Mouse (Mus musculus): ENCODE data around the gene Ncf2. TPM values are rescaled to one million over a fixed set of nuclear protein-coding genes. Genes with fewer than 3 reads are reported as not detected.

Ncf2 gene
- polyA plus RNA-seq, 1 experiment from 2014 or later, result 3.6 TPM

GRCm38 (mm10) chr1:152820911-152821695 lies 21.1 kb downstream of the Ncf2 start:
- no peak overlapping the region for H3K9ac ChIP-seq
- WGBS, result 84% methylated on average over 7 of the region's 7 CpGs
- 0 out of 2 replicates have a peak, but pooled peaks cover 3% of the 10 kb centered on the region for H3K9me3 ChIP-seq
- H3K36me3 ChIP-seq, result no peaks in the 10 kb centered on the region
- H3K4me1 ChIP-seq, result peaks cover 10% of the 10 kb centered on the region
- ATAC-seq (ENCODE audit: insufficient number of reproducible peaks, insufficient read depth, low FRiP score, low TSS enrichment, low read depth), result no peak
- no peak overlapping the region for H3K4me2 ChIP-seq
- H3K27ac ChIP-seq, result no peak overlapping the region
- H3K27me3 ChIP-seq, result no peaks in the 10 kb centered on the region
- no peak overlapping the region for H3K4me3 ChIP-seq

DNA sequence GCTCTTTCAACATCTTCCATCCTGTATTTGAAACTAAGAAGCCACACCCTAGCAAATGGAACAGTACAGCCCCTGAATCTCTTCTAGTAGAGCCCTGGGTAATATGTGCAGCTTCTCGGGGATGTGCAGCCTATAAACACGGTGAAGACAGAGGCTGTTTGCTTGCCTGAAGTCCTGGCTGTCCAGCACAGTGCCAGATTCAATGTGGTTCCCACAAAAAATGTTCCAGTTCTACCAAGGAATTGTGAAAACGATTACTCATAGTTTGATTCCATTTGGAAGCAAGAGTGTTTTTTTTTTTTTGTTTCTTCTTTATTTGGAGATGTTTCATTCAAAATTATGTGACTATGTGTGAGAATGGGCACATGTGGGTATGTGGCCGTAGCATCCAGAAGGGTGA lies 21.8 kb downstream of the Ncf2 start:
- Histone ChIP-seq H3K36me3 (no peaks in the 10 kb centered on the region), H3K9ac (no peak overlapping the region), H3K4me1 (peaks cover 10% of the 10 kb centered on the region), H3K27me3 (no peaks in the 10 kb centered on the region), H3K4me3 (no peak overlapping the region), H3K9me3 (0 out of 2 replicates have a peak, but pooled peaks cover 3% of the 10 kb centered on the region), H3K4me2 (no peak overlapping the region), H3K27ac (no peak overlapping the region)
- ATAC-seq (ENCODE audit: insufficient number of reproducible peaks, insufficient read depth, low FRiP score, low TSS enrichment, low read depth), result no peak
- WGBS, result 84% methylated on average over 4 of the region's 4 CpGs

GRCm38 (mm10) chr1:152824206-152824605 lies 24.2 kb downstream of the Ncf2 start:
- Histone ChIP-seq H3K4me1 (peaks cover 11% of the 10 kb centered on the region), H3K36me3 (no peaks in the 10 kb centered on the region), H3K4me3 (no peak overlapping the region), H3K27me3 (no peaks in the 10 kb centered on the region), H3K4me2 (no peak overlapping the region), H3K9me3 (0 out of 2 replicates have a peak, but pooled peaks cover 3% of the 10 kb centered on the region), H3K27ac (no peak overlapping the region), H3K9ac (no peak overlapping the region)
- WGBS, result 68% methylated on average over 9 of the region's 9 CpGs
- no peak for ATAC-seq (ENCODE audit: insufficient number of reproducible peaks, insufficient read depth, low FRiP score, low TSS enrichment, low read depth)

- peaks cover 12% of the 10 kb centered on the region for H3K4me1 ChIP-seq
- no peaks in the 10 kb centered on the region for H3K27me3 ChIP-seq
- H3K9me3 ChIP-seq, result 0 out of 2 replicates have a peak, but pooled peaks cover 3% of the 10 kb centered on the region
- H3K36me3 ChIP-seq, result no peaks in the 10 kb centered on the region
- 76% methylated on average over 5 of the region's 5 CpGs for WGBS
- no peak overlapping the region for H3K9ac ChIP-seq
- no peak overlapping the region for H3K27ac ChIP-seq
- H3K4me2 ChIP-seq, result no peak overlapping the region
- no peak for ATAC-seq (ENCODE audit: insufficient number of reproducible peaks, insufficient read depth, low FRiP score, low TSS enrichment, low read depth)
- no peak overlapping the region for H3K4me3 ChIP-seq
Measured at GRCm38 (mm10) chr1:152826446-152826845, 26.5 kb downstream of the Ncf2 start.

DNA sequence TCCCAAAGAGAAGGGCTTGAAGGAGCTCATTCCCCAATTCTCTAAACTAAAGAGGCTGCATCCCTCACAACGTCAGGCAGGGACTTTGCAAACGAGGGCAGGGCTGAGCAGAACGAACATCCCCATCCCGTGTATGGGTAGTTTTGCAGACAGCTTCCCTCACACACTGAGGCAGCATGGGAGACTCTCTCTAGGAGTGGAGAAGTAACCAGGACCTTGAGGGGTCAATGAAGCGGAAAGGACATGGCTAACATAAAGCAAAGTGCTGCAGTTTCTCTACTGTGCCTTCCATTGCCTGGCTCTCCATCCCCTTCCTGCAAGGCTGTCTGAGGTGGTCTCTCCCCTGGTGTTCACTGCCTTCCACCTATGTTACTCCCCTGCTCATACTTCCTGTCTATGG lies 28.2 kb downstream of the Ncf2 start:
- Histone ChIP-seq H3K4me1 (peaks cover 12% of the 10 kb centered on the region), H3K4me2 (no peak overlapping the region), H3K27ac (no peak overlapping the region), H3K4me3 (no peak overlapping the region), H3K36me3 (no peaks in the 10 kb centered on the region), H3K27me3 (no peaks in the 10 kb centered on the region), H3K9me3 (no peaks in the 10 kb centered on the region), H3K9ac (no peak overlapping the region; the same call in 1 of the 2 replicates)
- no peak for ATAC-seq (ENCODE audit: insufficient number of reproducible peaks, insufficient read depth, low FRiP score, low TSS enrichment, low read depth)
- WGBS, result 78% methylated on average over 5 of the region's 5 CpGs

GRCm38 (mm10) chr1:152828637-152829355 lies 28.8 kb downstream of the Ncf2 start:
- ATAC-seq (ENCODE audit: insufficient number of reproducible peaks, insufficient read depth, low FRiP score, low TSS enrichment, low read depth), result no peak
- Histone ChIP-seq H3K4me1 (peaks cover 12% of the 10 kb centered on the region), H3K9ac (no peak overlapping the region), H3K4me3 (no peak overlapping the region), H3K4me2 (no peak overlapping the region), H3K27me3 (no peaks in the 10 kb centered on the region), H3K36me3 (no peaks in the 10 kb centered on the region), H3K9me3 (no peaks in the 10 kb centered on the region), H3K27ac (no peak overlapping the region)
- WGBS, result 60% methylated on average over 10 of the region's 10 CpGs

DNA sequence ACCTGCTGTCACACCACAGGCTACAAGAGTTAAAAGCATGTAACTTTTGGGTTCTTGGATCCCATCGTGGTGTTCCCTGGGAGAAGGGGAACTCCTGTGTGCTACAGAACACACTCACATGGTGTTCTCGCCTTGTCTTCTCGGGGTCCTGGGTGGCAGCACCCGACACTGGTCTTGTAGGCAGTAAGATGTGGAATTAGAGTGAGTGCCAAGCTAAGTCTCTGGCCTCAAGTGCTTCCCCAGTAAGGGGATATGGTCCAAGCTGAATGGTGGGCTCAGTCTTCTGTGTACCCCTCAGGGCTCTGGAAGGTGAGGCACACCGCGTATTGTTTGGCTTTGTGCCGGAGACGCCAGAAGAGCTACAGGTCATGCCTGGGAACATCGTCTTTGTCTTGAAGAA lies 30.1 kb downstream of the Ncf2 start:
- Histone ChIP-seq H3K4me1 (peaks cover 12% of the 10 kb centered on the region), H3K4me2 (no peak overlapping the region), H3K27ac (no peak overlapping the region), H3K4me3 (no peak overlapping the region), H3K36me3 (no peaks in the 10 kb centered on the region), H3K27me3 (no peaks in the 10 kb centered on the region), H3K9ac (no peak overlapping the region), H3K9me3 (no peaks in the 10 kb centered on the region)
- ATAC-seq (ENCODE audit: insufficient number of reproducible peaks, insufficient read depth, low FRiP score, low TSS enrichment, low read depth), result no peak
- WGBS, result 95% methylated on average over 9 of the region's 9 CpGs

- Histone ChIP-seq H3K4me1 (peaks cover 12% of the 10 kb centered on the region), H3K4me3 (no peak overlapping the region), H3K36me3 (0 out of 2 replicates have a peak, but pooled peaks cover 9% of the 10 kb centered on the region), H3K4me2 (no peak overlapping the region), H3K9me3 (no peaks in the 10 kb centered on the region), H3K27me3 (no peaks in the 10 kb centered on the region), H3K27ac (no peak overlapping the region), H3K9ac (no peak overlapping the region)
- ATAC-seq (ENCODE audit: insufficient number of reproducible peaks, insufficient read depth, low FRiP score, low TSS enrichment, low read depth), result no peak
- WGBS, result 74% methylated on average over 8 of the region's 8 CpGs
Measured at GRCm38 (mm10) chr1:152831003-152831402, 31.0 kb downstream of the Ncf2 start.

GRCm38 (mm10) chr1:152831619-152832018 lies 31.6 kb downstream of the Ncf2 start:
- peaks cover 12% of the 10 kb centered on the region for H3K4me1 ChIP-seq
- 80% methylated on average over 5 of the region's 5 CpGs for WGBS
- no peak overlapping the region for H3K27ac ChIP-seq
- H3K27me3 ChIP-seq, result no peaks in the 10 kb centered on the region
- no peak for ATAC-seq (ENCODE audit: insufficient number of reproducible peaks, insufficient read depth, low FRiP score, low TSS enrichment, low read depth)
- H3K9ac ChIP-seq, result no peak overlapping the region
- no peaks in the 10 kb centered on the region for H3K9me3 ChIP-seq
- H3K36me3 ChIP-seq, result peaks cover 14% of the 10 kb centered on the region
- no peak overlapping the region for H3K4me3 ChIP-seq
- H3K4me2 ChIP-seq, result no peak overlapping the region

DNA sequence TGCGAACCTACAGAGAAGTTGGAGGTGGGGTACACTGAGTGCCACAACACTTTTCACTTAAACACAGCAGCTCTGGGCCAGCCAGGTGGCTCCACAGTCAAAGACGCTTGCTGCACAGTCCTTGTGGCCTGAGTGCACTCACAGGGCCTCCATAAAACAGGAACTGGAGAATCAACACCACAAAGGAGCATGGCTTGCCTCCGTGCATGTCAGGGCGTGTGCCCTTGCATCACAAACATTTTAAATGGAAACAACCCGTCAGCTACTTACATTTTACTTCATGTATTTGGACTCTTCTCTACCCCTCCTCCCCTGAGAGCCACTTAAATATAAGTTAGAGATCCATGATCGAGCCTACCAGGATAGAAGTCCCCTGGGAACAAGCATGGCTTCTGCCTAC lies 32.3 kb downstream of the Ncf2 start:
- 71% methylated on average over 6 of the region's 6 CpGs for WGBS
- no peak overlapping the region for H3K9ac ChIP-seq

DNA sequence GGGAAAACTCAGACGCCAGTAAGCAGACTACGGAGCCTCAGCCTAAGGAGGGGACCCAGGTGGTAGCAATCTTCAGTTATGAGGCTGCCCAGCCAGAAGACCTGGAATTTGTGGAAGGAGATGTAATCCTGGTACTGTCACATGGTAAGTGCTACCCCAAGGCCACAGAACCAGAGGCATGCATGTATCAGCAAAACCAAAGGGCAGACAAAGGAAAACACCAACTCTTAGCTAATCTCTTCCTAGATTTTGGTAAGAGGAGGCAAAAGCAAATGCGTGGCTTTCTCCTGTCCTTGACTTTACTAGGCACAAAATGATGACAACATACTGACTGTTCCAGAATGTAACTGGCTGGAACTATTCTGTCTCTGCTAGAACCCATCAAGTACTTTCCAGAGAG lies 35.1 kb downstream of the Ncf2 start:
- Histone ChIP-seq H3K27ac (no peak overlapping the region), H3K9ac (no peak overlapping the region), H3K36me3 (peaks cover 46% of the 10 kb centered on the region), H3K9me3 (no peaks in the 10 kb centered on the region), H3K4me3 (no peak overlapping the region), H3K4me2 (no peak overlapping the region), H3K27me3 (no peaks in the 10 kb centered on the region), H3K4me1 (no peaks in the 10 kb centered on the region)
- WGBS, result 88% methylated on average over 3 of the region's 3 CpGs
- ATAC-seq (ENCODE audit: insufficient number of reproducible peaks, insufficient read depth, low FRiP score, low TSS enrichment, low read depth), result no peak

More for the DNA sequence above, 32.3 kb downstream of the Ncf2 start:
- Histone ChIP-seq H3K4me2 (no peak overlapping the region), H3K4me1 (peaks cover 12% of the 10 kb centered on the region), H3K27me3 (no peaks in the 10 kb centered on the region), H3K27ac (no peak overlapping the region), H3K4me3 (no peak overlapping the region), H3K9me3 (no peaks in the 10 kb centered on the region), H3K36me3 (peaks cover 21% of the 10 kb centered on the region)
- ATAC-seq (ENCODE audit: insufficient number of reproducible peaks, insufficient read depth, low FRiP score, low TSS enrichment, low read depth), result no peak
